Mouse (Mus musculus) stomach, embryonic 14.5 days (tissue): ENCODE results near the gene Rbbp9. TPM values are rescaled to one million over a fixed set of nuclear protein-coding genes. Genes with fewer than 3 reads are reported as not detected.
A peak's percentile ranks its signal among the peaks of the same experiment; 100 is the strongest.

Source experiments
- ATAC-seq: fragments of 200-750 bp; cut with Nextera tagmentation; 2 replicates; pipeline ENCODE4 v1.8.0; 2017; ENCODE audit warnings: low read depth, moderate TSS enrichment; ENCODE audit not compliant: insufficient number of reproducible peaks, insufficient read depth, low FRiP score
- H3K27ac ChIP-seq: fragments of 300-500 bp; sonication (generic); 2 replicates; pipeline ENCODE4 v1.5.1; 2014; ENCODE audit warnings: mild to moderate bottlenecking, low read length, moderate library complexity, mixed read lengths
- H3K27me3 ChIP-seq: fragments of 300-500 bp; sonication (generic); 2 replicates; pipeline ENCODE4 v1.6.1; 2014; ENCODE audit warnings: low read length, control low read depth, mixed read lengths; ENCODE audit not compliant: control insufficient read depth, insufficient read depth
- H3K36me3 ChIP-seq: fragments of 300-500 bp; sonication (generic); 2 replicates; pipeline ENCODE4 v1.6.1; 2014; ENCODE audit warnings: mild to moderate bottlenecking, control low read depth, low read length, moderate library complexity, mixed read lengths; ENCODE audit not compliant: control insufficient read depth, insufficient read depth
- H3K4me1 ChIP-seq: fragments of 300-500 bp; sonication (generic); 2 replicates; pipeline ENCODE4 v1.6.1; 2014; ENCODE audit warnings: low read length, control low read depth, mixed read lengths; ENCODE audit not compliant: control insufficient read depth, insufficient read depth
- H3K4me2 ChIP-seq: fragments of 300-500 bp; sonication (generic); replicated peaks from 2 replicates; pipeline ENCODE4 v1.6.1; 2014; ENCODE audit warnings: low read depth, low read length, control low read depth
- H3K4me3 ChIP-seq: fragments of 300-500 bp; sonication (generic); 2 replicates; pipeline ENCODE4 v1.5.1; 2014; ENCODE audit warnings: low read depth, low read length, control low read depth
- H3K9ac ChIP-seq: fragments of 300-500 bp; sonication (generic); replicated peaks from 2 replicates; pipeline ENCODE4 v1.6.1; 2014; ENCODE audit warnings: low read depth, mild to moderate bottlenecking, control low read depth, low read length, moderate library complexity, mixed read lengths
- H3K9me3 ChIP-seq: fragments of 300-500 bp; sonication (generic); 2 replicates; pipeline ENCODE4 v1.6.1; 2016; ENCODE audit warnings: low read depth, low read length, control low read depth; ENCODE audit not compliant: control insufficient read depth
- WGBS: fragments of 180-500 bp; shearing (Covaris S2); extraction: QIAGEN DNeasy Blood & Tissue Kit; methylation state at CpG from one replicate; pipeline ENCODE4 v1.1.7; 2014; 5-methylcytosine and 5-hydroxymethylcytosine counted together
- polyA plus RNA-seq: library from polyadenylated mRNA; unstranded; fragments of >200 nt; fragmentation: Nextera tagmentation; extraction: Ambion mirVana; gene quantifications from 2 replicates; pipeline ENCODE4 v1.2.1, GENCODE M21; 2014

Gene Rbbp9
- polyA plus RNA-seq, 1 experiment from 2014 or later = 75.4 TPM

- peak; percentile 34; the same call in 1 of the 2 replicates for ATAC-seq
- WGBS = under 1% methylated on average over 25 of the region's 25 CpGs
- Histone ChIP-seq H3K36me3 (peaks cover 13% of the 10 kb centered on the region), H3K27me3 (no peaks in the 10 kb centered on the region), H3K4me1 (peaks cover 12% of the 10 kb centered on the region), H3K4me3 (peak overlapping the region; percentile 91), H3K9me3 (no peaks in the 10 kb centered on the region), H3K27ac (peak overlapping the region; percentile 64), H3K9ac (peak overlapping the region; percentile 87), H3K4me2 (peak overlapping the region; percentile 81)
Measured at GRCm38 (mm10) chr2:144527821-144528174, 22.9 kb downstream of the Rbbp9 start.

DNA sequence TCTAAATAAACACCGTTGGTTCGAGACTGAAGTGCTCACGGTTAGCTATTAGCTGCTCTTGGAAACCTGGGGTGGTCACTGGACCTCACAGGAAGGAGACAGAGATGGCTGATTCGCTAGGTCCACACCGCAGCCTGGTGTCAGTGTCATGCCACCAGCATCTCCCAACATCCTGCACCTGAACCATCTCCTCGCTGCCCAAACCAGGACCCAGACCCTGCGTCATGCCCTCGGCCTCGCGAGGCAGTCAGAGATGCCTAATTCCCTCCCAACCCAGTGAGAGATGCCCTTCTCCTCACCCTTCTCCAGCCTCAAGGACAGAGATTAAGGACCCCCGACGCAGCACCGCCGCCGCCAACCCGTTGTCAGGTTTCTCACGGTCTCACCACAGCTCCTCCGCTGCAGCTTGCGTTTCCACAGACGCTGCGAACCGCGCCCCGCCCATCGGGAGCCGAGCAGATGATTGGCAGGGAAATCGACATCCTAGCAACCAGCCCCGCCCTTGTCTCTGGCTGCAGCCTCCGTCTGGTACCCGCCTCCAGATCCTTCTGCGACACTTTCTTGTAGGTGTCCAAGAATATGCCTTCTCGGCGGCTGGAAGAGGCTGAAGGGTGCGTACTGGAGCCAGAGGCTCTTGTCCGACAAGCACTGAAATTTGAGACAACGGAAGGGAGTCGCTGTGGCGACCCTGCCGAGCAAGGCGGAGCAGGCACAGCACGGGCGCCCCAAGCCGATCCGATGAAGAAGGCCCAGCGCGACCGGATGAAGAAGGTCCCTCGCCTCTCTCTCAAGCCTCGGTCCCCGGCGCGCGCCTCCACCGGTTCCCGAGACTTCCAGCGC lies 23.5 kb downstream of the Rbbp9 start, which contains the start of the genes Dzank1 and Polr3f:
Dzank1 (minus strand) TSS at position 434 of the 840 bp plus-strand sequence.
Polr3f (plus strand) TSS at position 738 of the 840 bp plus-strand sequence.
- Histone ChIP-seq H3K4me2 (peak within 1 kb of the TSS; percentile 81), H3K9me3 (no peaks in the 10 kb centered on the region)
- ATAC-seq = peak; percentile 97

DNA sequence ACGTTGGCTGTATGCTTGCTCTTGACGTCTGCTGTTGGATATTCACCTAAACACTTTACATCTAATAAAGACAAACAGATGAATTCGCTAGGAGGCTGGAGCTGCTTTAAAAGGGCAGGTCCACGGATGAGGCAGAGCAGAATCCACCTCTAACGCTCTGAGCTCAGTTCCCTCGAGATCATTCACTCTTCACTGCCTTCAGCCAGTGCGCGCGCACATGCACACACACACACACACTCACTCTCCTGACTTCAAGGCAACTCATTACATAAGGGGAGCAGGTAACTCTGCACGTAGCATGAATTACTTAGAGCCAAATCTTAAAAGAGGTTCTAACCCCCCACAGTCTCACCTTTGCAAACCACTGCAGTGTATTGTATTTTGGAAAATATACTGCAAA lies 24.8 kb downstream of the Rbbp9 start:
- Histone ChIP-seq H3K27ac (no peak overlapping the region), H3K4me2 (no peak overlapping the region), H3K9me3 (no peaks in the 10 kb centered on the region), H3K36me3 (no peaks in the 10 kb centered on the region), H3K4me1 (peaks cover 12% of the 10 kb centered on the region), H3K4me3 (no peak overlapping the region), H3K27me3 (no peaks in the 10 kb centered on the region), H3K9ac (no peak overlapping the region)
- WGBS = 58% methylated on average over 10 of the region's 10 CpGs
- ATAC-seq = no peak

More for the DNA sequence above, 23.5 kb downstream of the Rbbp9 start, which contains the start of the genes Dzank1 and Polr3f:
- H3K27ac ChIP-seq = peak within 1 kb of the TSS; percentile 64
- peaks cover 12% of the 10 kb centered on the region for H3K4me1 ChIP-seq
- peaks cover 8% of the 10 kb centered on the region for H3K36me3 ChIP-seq
- WGBS = 1% methylated on average over 56 of the region's 56 CpGs
- no peaks in the 10 kb centered on the region for H3K27me3 ChIP-seq
- H3K4me3 ChIP-seq = peak within 1 kb of the TSS; percentile 91
- H3K9ac ChIP-seq = peak within 1 kb of the TSS; percentile 87

DNA sequence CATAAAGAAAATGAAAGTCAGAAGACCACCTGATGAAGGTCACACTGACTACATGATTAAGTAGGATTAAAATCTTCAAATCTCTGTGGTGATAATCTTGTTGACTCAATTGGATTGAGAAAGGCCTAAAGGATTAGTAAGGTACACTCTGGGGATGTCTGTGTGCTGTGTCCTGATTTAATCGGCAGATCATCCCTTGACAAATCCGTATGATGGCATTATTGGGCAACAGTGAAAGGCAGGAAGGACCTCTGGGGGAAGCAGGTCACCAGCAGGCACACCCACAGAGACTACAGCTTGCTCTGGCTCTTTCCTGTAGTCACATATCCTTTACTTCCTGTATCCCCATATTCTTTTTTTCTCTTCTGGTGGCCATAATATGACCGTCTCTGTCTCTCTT lies 30.9 kb downstream of the Rbbp9 start:
- Histone ChIP-seq H3K36me3 (no peaks in the 10 kb centered on the region), H3K27me3 (no peaks in the 10 kb centered on the region), H3K9me3 (no peaks in the 10 kb centered on the region), H3K9ac (no peak overlapping the region), H3K4me2 (no peak overlapping the region), H3K4me1 (no peaks in the 10 kb centered on the region), H3K4me3 (no peak overlapping the region), H3K27ac (no peak overlapping the region)
- 64% methylated on average over 3 of the region's 3 CpGs for WGBS
- no peak for ATAC-seq

GRCm38 (mm10) chr2:144514619-144515018 lies 36.0 kb downstream of the Rbbp9 start:
- no peak overlapping the region for H3K27ac ChIP-seq
- no peak overlapping the region for H3K4me2 ChIP-seq
- no peaks in the 10 kb centered on the region for H3K27me3 ChIP-seq
- no peak overlapping the region for H3K4me3 ChIP-seq
- no peaks in the 10 kb centered on the region for H3K36me3 ChIP-seq
- H3K9me3 ChIP-seq = no peaks in the 10 kb centered on the region
- H3K9ac ChIP-seq = no peak overlapping the region
- no peaks in the 10 kb centered on the region for H3K4me1 ChIP-seq
- 80% methylated on average over 3 of the region's 3 CpGs for WGBS
- ATAC-seq = no peak

- no peak overlapping the region for H3K27ac ChIP-seq
- no peak overlapping the region for H3K4me3 ChIP-seq
- no peaks in the 10 kb centered on the region for H3K36me3 ChIP-seq
- no peaks in the 10 kb centered on the region for H3K4me1 ChIP-seq
- H3K9me3 ChIP-seq = no peaks in the 10 kb centered on the region
- H3K4me2 ChIP-seq = no peak overlapping the region
- ATAC-seq = no peak
- H3K27me3 ChIP-seq = no peaks in the 10 kb centered on the region
- 84% methylated on average over 6 of the region's 6 CpGs for WGBS
- H3K9ac ChIP-seq = no peak overlapping the region
Measured at GRCm38 (mm10) chr2:144502134-144502533, 48.5 kb downstream of the Rbbp9 start.

Other genes with a start within 250 kb of the Rbbp9 start
- gene Ovol2, start 218.7 kb downstream of the Rbbp9 start, polyA plus RNA-seq = 3.7 and 4.0 TPM in 2 replicates
- gene Kat14, start 181.9 kb downstream of the Rbbp9 start, polyA plus RNA-seq = 31.2 and 37.0 TPM in 2 replicates
- gene Pet117, start 181.9 kb downstream of the Rbbp9 start, polyA plus RNA-seq = 0.93 and 4.0 TPM in 2 replicates
- 3.1 and 3.4 TPM in 2 replicates for gene Dzank1, start 23.5 kb downstream of the Rbbp9 start, polyA plus RNA-seq
- 30.2 and 32.6 TPM in 2 replicates for gene Polr3f, start 23.2 kb downstream of the Rbbp9 start, polyA plus RNA-seq
- gene Sec23b, start 5.4 kb upstream of the Rbbp9 start, polyA plus RNA-seq = 80.6 and 85.8 TPM in 2 replicates
- gene Smim26, start 43.2 kb upstream of the Rbbp9 start, polyA plus RNA-seq = 38.5 and 39.1 TPM in 2 replicates
- gene Dtd1, start 49.0 kb upstream of the Rbbp9 start, polyA plus RNA-seq = 36.9 and 39.6 TPM in 2 replicates